Mouse (Mus musculus) midbrain, postnatal 0 days (tissue): Measurements from ENCODE around the gene Olfr1443. TPM values are rescaled to one million over a fixed set of nuclear protein-coding genes. Genes with fewer than 3 reads are reported as not detected.
"Not testable (repeated sequence)": the region's sequence is repeated elsewhere in the genome, so short reads cannot be mapped to it uniquely, and the experiment has no call there.

ENCODE experiments used
- ATAC-seq: fragments of 200-750 bp; cut with Nextera tagmentation; 2 replicates; pipeline ENCODE4 v1.8.0; 2017; ENCODE audit warnings: moderate number of reproducible peaks, mild to moderate bottlenecking, moderate TSS enrichment, moderate library complexity; ENCODE audit not compliant: low FRiP score
- DNase-seq: peaks from one replicate; pipeline ENCODE4 v3.0.0-alpha.2; 2015; ENCODE audit warnings: low spot score
- H3K27ac ChIP-seq: fragments of 300-500 bp; sonication (generic); 2 replicates; pipeline ENCODE4 v1.5.1; 2014; ENCODE audit warnings: low read depth, mild to moderate bottlenecking, low read length, mixed read lengths
- H3K27me3 ChIP-seq: fragments of 300-500 bp; sonication (generic); 2 replicates; pipeline ENCODE4 v1.6.1; 2014; ENCODE audit warnings: low read length, control low read depth, mixed read lengths; ENCODE audit not compliant: insufficient read depth
- H3K36me3 ChIP-seq: fragments of 300-500 bp; sonication (generic); 2 replicates; pipeline ENCODE4 v1.6.1; 2014; ENCODE audit warnings: low read length, control low read depth, mixed read lengths; ENCODE audit not compliant: insufficient read depth
- H3K4me1 ChIP-seq: fragments of 300-500 bp; sonication (generic); 2 replicates; pipeline ENCODE4 v1.6.1; 2014; ENCODE audit warnings: mild to moderate bottlenecking, control low read depth, antibody characterized with exemption, low read length, mixed read lengths; ENCODE audit not compliant: insufficient read depth
- H3K4me2 ChIP-seq: fragments of 300-500 bp; sonication (generic); 2 replicates; pipeline ENCODE4 v1.6.1; 2014; ENCODE audit warnings: low read depth, mild to moderate bottlenecking, low read length, mixed read lengths; ENCODE audit not compliant: poor library complexity, severe bottlenecking
- H3K4me3 ChIP-seq: fragments of 300-500 bp; sonication (generic); 2 replicates; pipeline ENCODE4 v1.5.1; 2014; ENCODE audit warnings: low read depth, mild to moderate bottlenecking, low read length, moderate library complexity
- H3K9ac ChIP-seq: fragments of 300-500 bp; sonication (generic); replicated peaks from 2 replicates; pipeline ENCODE4 v1.6.1; 2014; ENCODE audit warnings: mild to moderate bottlenecking, low read length, moderate library complexity, mixed read lengths; ENCODE audit not compliant: poor library complexity, severe bottlenecking
- H3K9me3 ChIP-seq: fragments of 300-500 bp; sonication (generic); 2 replicates; pipeline ENCODE4 v1.6.1; 2016; ENCODE audit warnings: low read length, control low read depth
- CTCF ChIP-seq: IDR thresholded peaks from 2 replicates; pipeline ENCODE4 v1.5.1; 2016; ENCODE audit warnings: antibody characterized with exemption, mild to moderate bottlenecking
- WGBS: fragments of 180-500 bp; shearing (Covaris S2); extraction: QIAGEN DNeasy Blood & Tissue Kit; methylation state at CpG from one replicate; pipeline ENCODE4 v1.1.7; 2014; 5-methylcytosine and 5-hydroxymethylcytosine counted together
- polyA plus RNA-seq: library from polyadenylated mRNA; unstranded; fragments of >200 nt; fragmentation: Nextera tagmentation; extraction: Ambion mirVana; gene quantifications from 2 replicates; pipeline ENCODE4 v1.2.1, GENCODE M21; 2015
- total RNA-seq: library from RNA; depleted of rRNA; stranded (reverse); fragments of >200 nt; gene quantifications from 2 replicates; pipeline ENCODE4 v1.2.3, GENCODE M21; 2014; rRNA removed

Olfr1443 gene
- total and polyA plus RNA-seq, 2 experiments from 2014 or later: not detected

DNA sequence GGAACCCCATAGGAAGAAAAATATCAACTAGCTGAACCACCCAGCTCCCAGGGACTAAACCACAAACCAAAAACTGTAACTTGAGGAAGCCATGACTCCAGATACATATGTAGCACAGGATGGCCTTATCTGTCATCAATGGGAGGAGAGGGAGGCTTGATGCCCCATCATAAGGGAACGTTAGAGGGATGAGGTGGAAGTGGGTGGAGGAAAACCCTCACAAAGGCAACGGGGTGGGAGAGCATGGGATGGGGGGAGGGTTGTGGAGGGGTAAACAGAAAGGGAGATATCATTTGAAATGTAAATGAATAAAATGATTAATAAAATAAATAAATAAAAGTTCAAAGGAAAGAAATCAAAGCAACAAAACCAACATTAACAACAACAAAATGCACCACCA is 42.6 kb downstream of the Olfr1443 start:
- no peak for DNase-seq
- no peaks in the 10 kb centered on the region for H3K9me3 ChIP-seq
- no peaks in the 10 kb centered on the region for H3K27me3 ChIP-seq
- H3K9ac ChIP-seq: no peak overlapping the region
- H3K36me3 ChIP-seq: no peaks in the 10 kb centered on the region
- no peak for TF ChIP-seq CTCF
- no peak overlapping the region for H3K4me2 ChIP-seq
- H3K4me1 ChIP-seq: no peaks in the 10 kb centered on the region
- H3K27ac ChIP-seq: no peak overlapping the region
- no peak overlapping the region for H3K4me3 ChIP-seq
- ATAC-seq: no peak
- WGBS: 59% methylated on average over 2 of the region's 2 CpGs

DNA sequence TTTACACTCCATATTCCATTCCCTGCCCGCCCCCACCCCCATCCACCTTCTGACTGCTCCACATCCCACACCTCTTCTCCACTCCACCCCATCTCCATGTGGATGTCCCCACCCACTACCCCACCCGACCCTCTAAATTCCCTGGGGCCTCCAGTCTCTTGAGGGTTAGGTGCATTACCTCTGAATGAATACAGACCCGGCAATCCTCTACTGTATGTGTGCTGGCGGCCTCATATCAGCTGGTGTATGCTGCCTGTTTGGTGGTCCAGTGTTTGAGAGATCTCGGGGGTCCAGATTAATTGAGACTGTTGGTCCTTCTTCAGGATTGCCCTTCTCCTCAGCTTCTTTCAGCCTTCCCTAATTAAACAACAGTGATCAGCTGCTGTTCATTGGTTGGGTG is 43.0 kb downstream of the Olfr1443 start:
- H3K9ac ChIP-seq, H3K4me3 ChIP-seq, H3K4me2 ChIP-seq, H3K27me3 ChIP-seq, H3K9me3 ChIP-seq, ATAC-seq, H3K4me1 ChIP-seq, H3K27ac ChIP-seq, H3K36me3 ChIP-seq, DNase-seq: not testable (repeated sequence)
- WGBS: 85% methylated on average over 5 of the region's 5 CpGs

DNA sequence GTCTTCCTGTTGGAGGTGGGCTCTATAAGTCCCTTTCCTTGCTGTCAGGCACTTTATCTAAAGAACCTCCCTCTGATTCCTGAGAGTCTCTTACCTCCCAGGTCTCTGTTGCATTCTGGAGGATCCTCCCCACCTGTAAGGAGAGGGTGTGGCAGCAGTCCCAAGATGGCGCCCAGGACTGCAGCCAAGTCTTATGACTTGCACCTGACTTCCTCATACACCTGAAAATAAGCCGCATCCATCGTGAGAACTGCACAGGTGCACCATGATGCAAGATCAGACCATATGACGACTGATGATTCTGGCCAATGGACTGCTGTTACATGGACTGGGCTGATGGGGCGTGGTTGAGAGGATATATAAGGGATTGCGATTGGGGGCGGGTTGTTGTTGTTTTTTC is 43.7 kb downstream of the Olfr1443 start:
- H3K27me3 ChIP-seq, H3K9me3 ChIP-seq, H3K4me2 ChIP-seq, DNase-seq, H3K9ac ChIP-seq, ATAC-seq, H3K27ac ChIP-seq, H3K36me3 ChIP-seq, H3K4me3 ChIP-seq, H3K4me1 ChIP-seq: not testable (repeated sequence)
- 95% methylated on average over 7 of the region's 7 CpGs for WGBS

DNA sequence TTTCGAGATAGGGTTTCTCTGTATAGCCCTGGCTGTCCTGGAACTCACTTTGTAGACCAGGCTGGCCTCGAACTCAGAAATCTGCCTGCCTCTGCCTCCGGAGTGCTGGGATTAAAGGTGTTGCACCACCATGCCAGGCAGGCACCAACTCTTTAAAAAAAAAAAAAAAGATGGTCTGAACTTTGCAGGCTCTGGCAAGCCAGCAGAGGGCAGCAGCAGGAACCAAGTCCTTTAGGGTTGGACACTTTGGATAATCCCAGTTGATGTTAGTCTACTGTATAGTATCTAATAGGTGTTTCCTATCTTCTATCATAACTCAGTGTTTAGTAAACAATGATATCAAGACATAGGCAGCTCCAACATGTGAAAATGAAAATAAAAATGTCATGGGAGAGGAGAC is 44.4 kb downstream of the Olfr1443 start:
- TF ChIP-seq CTCF: no peak; the same call in 1 of the 2 replicates
- Histone ChIP-seq H3K4me2 (no peak overlapping the region), H3K36me3 (no peaks in the 10 kb centered on the region), H3K9me3 (no peaks in the 10 kb centered on the region), H3K4me3 (no peak overlapping the region), H3K4me1 (no peaks in the 10 kb centered on the region), H3K27me3 (no peaks in the 10 kb centered on the region), H3K27ac (no peak overlapping the region), H3K9ac (no peak overlapping the region)
- DNase-seq: no peak
- WGBS: 93% methylated on average over 2 of the region's 3 CpGs
- no peak for ATAC-seq

DNA sequence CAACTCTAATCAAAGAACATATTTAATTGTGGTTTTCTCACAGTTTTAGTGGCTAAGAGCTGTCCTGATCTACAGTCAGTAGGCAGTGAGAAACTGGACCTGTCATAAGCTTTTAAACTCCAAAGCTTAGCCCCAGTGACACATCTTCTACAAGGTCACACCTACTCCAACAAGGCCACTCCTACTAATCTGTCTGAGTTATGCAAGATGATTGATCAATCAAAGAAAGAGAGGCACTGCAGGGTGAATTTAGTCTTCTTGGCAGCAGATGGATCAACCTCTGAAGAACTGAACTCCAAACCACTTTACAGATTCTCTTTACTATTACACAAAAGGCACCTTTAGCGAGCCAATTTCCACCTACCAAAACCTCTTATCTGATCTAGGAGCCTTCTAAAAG is 47.9 kb downstream of the Olfr1443 start:
- ATAC-seq (no peak), DNase-seq (no peak)
- WGBS: 83% methylated on average over 1 of the region's 1 CpGs
- H3K27ac ChIP-seq: no peak overlapping the region
- H3K9me3 ChIP-seq: no peaks in the 10 kb centered on the region
- H3K36me3 ChIP-seq: no peaks in the 10 kb centered on the region
- H3K4me3 ChIP-seq: no peak overlapping the region
- no peak overlapping the region for H3K9ac ChIP-seq
- H3K4me1 ChIP-seq: no peaks in the 10 kb centered on the region
- TF ChIP-seq CTCF: no peak
- H3K27me3 ChIP-seq: no peaks in the 10 kb centered on the region
- no peak overlapping the region for H3K4me2 ChIP-seq

DNA sequence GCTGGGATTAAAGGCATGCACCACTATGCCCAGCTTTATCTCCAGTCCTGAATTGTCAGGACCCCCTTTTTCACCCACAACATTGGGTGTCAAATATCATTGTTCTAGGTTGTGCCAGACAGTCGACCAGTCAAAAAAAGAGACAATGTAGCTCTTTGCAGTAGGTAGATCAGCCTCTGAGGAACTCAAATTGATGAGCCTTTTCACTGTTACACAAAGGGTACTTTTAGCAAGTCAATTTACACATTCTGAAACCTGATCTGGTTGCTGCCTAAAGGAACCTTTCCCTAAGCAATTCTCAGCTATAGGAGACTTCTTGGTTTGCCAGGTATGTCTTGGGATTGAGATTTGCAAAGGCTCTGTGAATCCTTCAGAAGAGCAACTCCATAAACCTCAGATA is 53.1 kb downstream of the Olfr1443 start:
- no peaks in the 10 kb centered on the region for H3K4me1 ChIP-seq
- no peak overlapping the region for H3K27ac ChIP-seq
- H3K36me3 ChIP-seq: no peaks in the 10 kb centered on the region
- H3K27me3 ChIP-seq: no peaks in the 10 kb centered on the region
- TF ChIP-seq CTCF: no peak
- no peak overlapping the region for H3K9ac ChIP-seq
- 70% methylated on average over 1 of the region's 1 CpGs for WGBS
- no peaks in the 10 kb centered on the region for H3K9me3 ChIP-seq
- DNase-seq (no peak), ATAC-seq (no peak)
- H3K4me2 ChIP-seq: no peak overlapping the region
- no peak overlapping the region for H3K4me3 ChIP-seq

DNA sequence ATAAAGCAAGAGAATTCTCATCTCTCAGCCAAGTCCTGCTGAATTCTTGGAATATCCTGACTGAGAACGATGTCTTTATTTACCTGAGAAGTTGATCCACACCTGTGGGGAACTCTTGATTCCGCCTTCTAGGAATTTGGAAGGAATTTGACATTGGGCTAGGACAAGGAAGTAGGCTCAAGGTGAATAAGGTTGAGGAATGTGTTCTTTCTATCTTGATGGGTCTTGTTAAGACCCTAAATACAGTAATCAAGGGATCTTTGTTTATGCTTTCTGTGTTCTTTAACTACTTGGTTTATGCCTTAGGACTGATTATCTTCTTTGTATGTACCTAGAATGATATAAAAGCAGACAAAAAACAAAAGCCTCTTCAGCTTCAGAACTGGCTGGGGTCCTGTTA is 54.0 kb downstream of the Olfr1443 start:
- no peak overlapping the region for H3K4me2 ChIP-seq
- no peak for DNase-seq
- H3K4me3 ChIP-seq: no peak overlapping the region
- H3K9ac ChIP-seq: no peak overlapping the region
- no peak for TF ChIP-seq CTCF
- H3K4me1 ChIP-seq: no peaks in the 10 kb centered on the region
- no peak for ATAC-seq
- 96% methylated on average over 2 of the region's 2 CpGs for WGBS
- no peak overlapping the region for H3K27ac ChIP-seq
- H3K27me3 ChIP-seq: no peaks in the 10 kb centered on the region
- H3K36me3 ChIP-seq: no peaks in the 10 kb centered on the region
- H3K9me3 ChIP-seq: no peaks in the 10 kb centered on the region

Other genes starting within 250 kb of the Olfr1443 start
- 2.7 and 4.2 TPM in 2 replicates for gene Mpeg1, start 217.3 kb upstream of the Olfr1443 start, total RNA-seq
- 0.83 and 0.88 TPM in 2 replicates for gene Mpeg1, start 217.3 kb upstream of the Olfr1443 start, polyA plus RNA-seq
- 57.5 and 63.1 TPM in 2 replicates for gene Dtx4, start 176.7 kb upstream of the Olfr1443 start, total RNA-seq
- 24.3 and 26.3 TPM in 2 replicates for gene Dtx4, start 176.7 kb upstream of the Olfr1443 start, polyA plus RNA-seq
- gene Fam111a, start 132.4 kb upstream of the Olfr1443 start, total RNA-seq: 2.3 and 4.2 TPM in 2 replicates
- 2.4 and 2.7 TPM in 2 replicates for gene Fam111a, start 132.4 kb upstream of the Olfr1443 start, polyA plus RNA-seq
- 0.16 and 2.5 TPM in 2 replicates for gene Gm4952, start 78.1 kb upstream of the Olfr1443 start, total RNA-seq
- 0.28 and 0.52 TPM in 2 replicates for gene Gm4952, start 78.1 kb upstream of the Olfr1443 start, polyA plus RNA-seq
- not detected in 2 replicates for gene Glyat, start 44.8 kb upstream of the Olfr1443 start, total RNA-seq
- not detected in 2 replicates for gene Glyat, start 44.8 kb upstream of the Olfr1443 start, polyA plus RNA-seq
- not detected in 2 replicates for gene Olfr1442, start 7.7 kb upstream of the Olfr1443 start, total RNA-seq
- gene Olfr1442, start 7.7 kb upstream of the Olfr1443 start, polyA plus RNA-seq: not detected in 2 replicates
- not detected in 2 replicates for gene Keg1, start 17.7 kb downstream of the Olfr1443 start, total RNA-seq
- not detected in 2 replicates for gene Keg1, start 17.7 kb downstream of the Olfr1443 start, polyA plus RNA-seq
- gene Cntf, start 87.5 kb downstream of the Olfr1443 start, total RNA-seq: 1.2 and 1.5 TPM in 2 replicates
- gene Cntf, start 87.5 kb downstream of the Olfr1443 start, polyA plus RNA-seq: 0.72 and 1.0 TPM in 2 replicates
- 52.5 and 56.5 TPM in 2 replicates for gene Zfp91, start 118.0 kb downstream of the Olfr1443 start, total RNA-seq
- 10.4 and 12.8 TPM in 2 replicates for gene Zfp91, start 118.0 kb downstream of the Olfr1443 start, polyA plus RNA-seq
- 1.0 and 1.9 TPM in 2 replicates for gene Lpxn, start 118.1 kb downstream of the Olfr1443 start, total RNA-seq
- 0.77 and 0.96 TPM in 2 replicates for gene Lpxn, start 118.1 kb downstream of the Olfr1443 start, polyA plus RNA-seq
- gene Gm5244, start 168.6 kb downstream of the Olfr1443 start, total RNA-seq: not detected in 2 replicates
- gene Gm5244, start 168.6 kb downstream of the Olfr1443 start, polyA plus RNA-seq: not detected in 2 replicates
- gene Olfr1444, start 179.2 kb downstream of the Olfr1443 start, total RNA-seq: not detected in 2 replicates
- gene Olfr1444, start 179.2 kb downstream of the Olfr1443 start, polyA plus RNA-seq: not detected in 2 replicates
- not detected in 2 replicates for gene Olfr1445, start 205.7 kb downstream of the Olfr1443 start, total RNA-seq
- gene Olfr1445, start 205.7 kb downstream of the Olfr1443 start, polyA plus RNA-seq: not detected in 2 replicates
- not detected in 2 replicates for gene Olfr1446, start 215.4 kb downstream of the Olfr1443 start, total RNA-seq
- not detected in 2 replicates for gene Olfr1446, start 215.4 kb downstream of the Olfr1443 start, polyA plus RNA-seq
- not detected in 2 replicates for gene Olfr1447, start 225.6 kb downstream of the Olfr1443 start, total RNA-seq
- gene Olfr1447, start 225.6 kb downstream of the Olfr1443 start, polyA plus RNA-seq: not detected in 2 replicates
- not detected in 2 replicates for gene Olfr1448, start 246.3 kb downstream of the Olfr1443 start, total RNA-seq
- gene Olfr1448, start 246.3 kb downstream of the Olfr1443 start, polyA plus RNA-seq: not detected in 2 replicates